Mouse (Mus musculus) neural tube, embryonic 11.5 days (tissue): ENCODE results near the gene Dennd1a. TPM values are rescaled to one million over a fixed set of nuclear protein-coding genes. Genes with fewer than 3 reads are reported as not detected.

Experiments
- ATAC-seq: fragments of 200-750 bp; cut with Nextera tagmentation; 2 replicates; pipeline ENCODE4 v1.8.0; 2017; ENCODE audit warnings: moderate number of reproducible peaks, mild to moderate bottlenecking, moderate TSS enrichment, moderate library complexity; ENCODE audit not compliant: insufficient read depth, low FRiP score, low TSS enrichment
- DNase-seq: peaks from one replicate; pipeline ENCODE4 v3.0.0-alpha.2; 2015; ENCODE audit warnings: low spot score
- H3K27ac ChIP-seq: fragments of 300-500 bp; sonication (generic); 2 replicates; pipeline ENCODE4 v1.5.1; 2014; ENCODE audit warnings: low read depth, mild to moderate bottlenecking, low read length
- H3K27me3 ChIP-seq: fragments of 300-500 bp; sonication (generic); 2 replicates; pipeline ENCODE4 v1.6.1; 2014; ENCODE audit warnings: mild to moderate bottlenecking, low read length, mixed read lengths; ENCODE audit not compliant: control insufficient read depth, insufficient read depth
- H3K36me3 ChIP-seq: fragments of 300-500 bp; sonication (generic); 2 replicates; pipeline ENCODE4 v1.6.1; 2014; ENCODE audit warnings: mild to moderate bottlenecking, low read length, moderate library complexity, mixed read lengths; ENCODE audit not compliant: control insufficient read depth, insufficient read depth
- H3K4me1 ChIP-seq: fragments of 300-500 bp; sonication (generic); 2 replicates; pipeline ENCODE4 v1.6.1; 2014; ENCODE audit warnings: low read length, mixed read lengths; ENCODE audit not compliant: control insufficient read depth, insufficient read depth
- H3K4me2 ChIP-seq: fragments of 300-500 bp; sonication (generic); 2 replicates; pipeline ENCODE4 v1.6.1; 2014; ENCODE audit warnings: low read depth, mild to moderate bottlenecking, moderate library complexity
- H3K4me3 ChIP-seq: fragments of 300-500 bp; sonication (generic); 2 replicates; pipeline ENCODE4 v1.5.1; 2014; ENCODE audit warnings: low read depth, low read length
- H3K9ac ChIP-seq: fragments of 300-500 bp; sonication (generic); 2 replicates; pipeline ENCODE4 v1.6.1; 2014; ENCODE audit warnings: mild to moderate bottlenecking, low read length
- H3K9me3 ChIP-seq: fragments of 300-500 bp; sonication (generic); 2 replicates; pipeline ENCODE4 v1.6.1; 2016; ENCODE audit warnings: low read length; ENCODE audit not compliant: control insufficient read depth
- WGBS: fragments of 180-500 bp; shearing (Covaris S2); extraction: QIAGEN DNeasy Blood & Tissue Kit; methylation state at CpG from one replicate; pipeline ENCODE4 v1.1.7; 2014; 5-methylcytosine and 5-hydroxymethylcytosine counted together
- polyA plus RNA-seq: library from polyadenylated mRNA; unstranded; fragments of >200 nt; fragmentation: Nextera tagmentation; extraction: Ambion mirVana; gene quantifications from 2 replicates; pipeline ENCODE4 v1.2.1, GENCODE M21; 2014

Dennd1a gene
- polyA plus RNA-seq, 1 experiment from 2014 or later, result 7.3 TPM

DNA sequence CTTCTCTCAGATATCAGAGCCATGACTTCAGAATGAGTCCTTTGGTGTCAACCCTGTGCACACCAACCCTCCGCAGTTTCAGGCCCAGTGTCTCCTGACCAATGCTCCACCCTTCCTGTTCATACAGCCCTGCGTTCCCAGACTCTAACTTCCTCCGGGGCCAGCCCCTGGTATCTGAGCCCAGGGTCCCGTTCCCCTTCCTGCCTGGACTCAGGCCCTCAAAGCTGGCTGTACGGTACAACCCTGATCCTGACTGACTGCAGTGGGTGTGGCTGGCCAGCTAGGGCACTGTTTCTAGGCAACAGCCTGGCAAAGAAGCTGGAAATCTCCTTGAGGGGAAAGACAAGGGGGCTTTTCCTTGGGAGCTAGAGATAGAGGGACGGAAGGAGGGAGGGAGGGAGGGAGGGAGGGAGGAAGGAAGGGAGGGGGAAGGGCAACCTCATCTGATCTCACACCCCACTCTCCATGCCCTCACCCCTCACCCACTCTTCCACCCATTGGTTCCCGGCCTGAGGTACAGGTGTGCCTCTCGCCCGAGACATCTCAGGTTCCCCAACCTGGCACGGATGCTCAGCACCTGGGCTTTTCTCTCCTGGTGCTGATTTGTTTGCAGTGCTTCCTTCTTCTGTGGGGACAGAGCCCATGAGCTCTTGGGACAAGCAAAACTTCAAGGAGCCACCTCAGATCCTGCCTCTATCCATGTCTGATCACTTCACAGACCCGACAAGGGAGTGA is 521.0 kb downstream of the Dennd1a start:
- Histone ChIP-seq H3K27ac (no peak overlapping the region), H3K4me2 (no peak overlapping the region), H3K4me1 (peaks cover 28% of the 10 kb centered on the region), H3K9ac (no peak overlapping the region), H3K36me3 (no peaks in the 10 kb centered on the region), H3K4me3 (no peak overlapping the region), H3K27me3 (no peaks in the 10 kb centered on the region), H3K9me3 (no peaks in the 10 kb centered on the region)
- ATAC-seq, result no peak
- no peak for DNase-seq
- 45% methylated on average over 10 of the region's 11 CpGs for WGBS

DNA sequence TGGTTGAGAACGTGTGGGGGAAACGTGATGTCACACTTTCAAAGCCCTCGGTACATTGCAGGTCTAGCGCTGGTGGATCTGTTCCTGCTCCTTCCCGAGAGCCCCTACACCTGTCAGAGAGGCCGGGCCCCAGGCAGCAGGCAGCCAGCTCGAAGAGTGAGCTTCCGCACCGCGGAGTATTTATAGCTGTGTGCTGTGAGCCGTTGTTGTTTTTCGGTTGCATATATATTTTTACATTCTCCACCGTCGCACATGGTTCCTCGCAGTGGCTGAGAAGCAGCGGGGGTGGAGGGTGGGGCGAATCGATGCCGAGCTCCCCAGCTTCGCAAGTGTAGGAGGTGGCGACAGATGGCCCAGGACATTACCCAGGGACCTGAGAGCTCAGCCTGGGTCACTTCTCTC is 522.1 kb downstream of the Dennd1a start:
- Histone ChIP-seq H3K27ac (no peak overlapping the region), H3K36me3 (no peaks in the 10 kb centered on the region), H3K9ac (no peak overlapping the region), H3K4me2 (no peak overlapping the region), H3K4me1 (peaks cover 27% of the 10 kb centered on the region), H3K4me3 (no peak overlapping the region), H3K9me3 (no peaks in the 10 kb centered on the region), H3K27me3 (no peaks in the 10 kb centered on the region)
- no peak for ATAC-seq
- no peak for DNase-seq
- 16% methylated on average over 21 of the region's 21 CpGs for WGBS

DNA sequence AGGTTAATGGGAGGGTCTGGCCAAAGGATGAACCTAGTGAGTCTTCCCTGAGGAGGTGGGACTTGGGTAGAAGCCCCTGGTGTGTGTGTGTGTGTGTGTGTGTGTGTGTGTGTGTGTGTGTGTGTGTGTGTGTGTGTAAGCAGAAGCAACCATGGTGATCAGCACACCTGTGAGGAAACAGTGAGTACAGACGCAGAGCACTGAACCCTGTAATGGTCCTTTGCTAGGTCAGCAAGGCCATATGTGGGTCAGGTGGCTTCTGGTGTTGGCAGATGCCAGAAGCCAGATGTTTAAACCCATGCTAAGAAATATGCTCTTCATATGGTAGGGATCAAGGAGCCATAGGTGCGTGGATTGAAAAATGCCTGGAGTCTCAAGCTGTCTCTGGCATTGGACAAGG is 522.7 kb downstream of the Dennd1a start:
- Histone ChIP-seq H3K27ac (no peak overlapping the region), H3K4me3 (no peak overlapping the region), H3K9me3 (no peaks in the 10 kb centered on the region), H3K4me2 (no peak overlapping the region), H3K36me3 (no peaks in the 10 kb centered on the region), H3K9ac (no peak overlapping the region), H3K4me1 (peaks cover 27% of the 10 kb centered on the region), H3K27me3 (no peaks in the 10 kb centered on the region)
- no peak for ATAC-seq
- DNase-seq, result no peak
- WGBS, result 68% methylated on average over 2 of the region's 2 CpGs

DNA sequence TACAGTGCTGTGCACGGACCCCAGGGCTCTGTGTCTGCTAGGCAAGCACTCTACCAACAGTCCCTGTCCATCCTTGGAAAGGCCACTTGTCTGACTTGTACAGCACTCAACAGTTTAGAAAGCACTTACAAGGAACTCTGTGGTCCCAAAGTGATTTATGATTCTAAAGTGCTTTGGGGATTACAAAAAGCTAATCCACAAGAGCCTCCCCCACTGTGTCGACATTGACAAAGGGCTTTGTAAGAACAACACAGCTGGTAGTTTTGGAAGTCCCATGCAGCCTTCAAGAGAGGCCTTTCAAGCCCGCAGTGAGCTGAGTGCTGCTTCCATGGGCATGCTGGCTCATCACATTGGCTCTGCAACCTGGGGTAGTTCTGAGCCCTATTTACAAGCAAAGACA is 523.6 kb downstream of the Dennd1a start:
- H3K4me2 ChIP-seq, result no peak overlapping the region

DNA sequence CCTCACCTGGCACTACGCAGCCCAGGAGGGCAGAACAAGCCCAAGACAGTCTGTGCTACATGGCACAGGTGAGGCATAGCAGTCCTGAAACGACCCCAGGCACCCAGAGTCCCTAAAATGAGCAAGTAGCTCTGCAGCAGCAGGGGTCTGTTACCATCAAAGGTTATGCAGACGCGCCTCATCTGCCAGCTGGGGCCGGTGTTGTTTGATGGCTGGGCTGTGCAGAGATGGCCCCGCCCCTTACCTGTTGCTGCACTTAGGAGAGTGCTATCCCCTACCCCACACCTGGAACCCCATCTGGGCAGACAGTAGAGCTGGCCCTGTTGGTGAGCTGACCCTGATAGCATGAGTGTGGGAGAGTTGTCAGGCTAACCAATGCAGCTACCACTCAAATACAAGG is 526.6 kb downstream of the Dennd1a start:
- 19% methylated on average over 6 of the region's 6 CpGs for WGBS
- ATAC-seq (no peak), DNase-seq (no peak)
- no peaks in the 10 kb centered on the region for H3K36me3 ChIP-seq
- no peak overlapping the region for H3K4me2 ChIP-seq
- H3K27me3 ChIP-seq, result no peaks in the 10 kb centered on the region
- no peak overlapping the region for H3K27ac ChIP-seq
- peaks cover 25% of the 10 kb centered on the region for H3K4me1 ChIP-seq
- H3K9me3 ChIP-seq, result no peaks in the 10 kb centered on the region
- no peak overlapping the region for H3K4me3 ChIP-seq
- no peak overlapping the region for H3K9ac ChIP-seq

More for the DNA sequence above, 523.6 kb downstream of the Dennd1a start:
- Histone ChIP-seq H3K36me3 (no peaks in the 10 kb centered on the region), H3K9ac (no peak overlapping the region), H3K9me3 (no peaks in the 10 kb centered on the region), H3K4me3 (no peak overlapping the region), H3K27ac (no peak overlapping the region), H3K4me1 (peaks cover 27% of the 10 kb centered on the region), H3K27me3 (no peaks in the 10 kb centered on the region)
- ATAC-seq (no peak), DNase-seq (no peak)
- WGBS, result 2% methylated on average over 3 of the region's 3 CpGs

DNA sequence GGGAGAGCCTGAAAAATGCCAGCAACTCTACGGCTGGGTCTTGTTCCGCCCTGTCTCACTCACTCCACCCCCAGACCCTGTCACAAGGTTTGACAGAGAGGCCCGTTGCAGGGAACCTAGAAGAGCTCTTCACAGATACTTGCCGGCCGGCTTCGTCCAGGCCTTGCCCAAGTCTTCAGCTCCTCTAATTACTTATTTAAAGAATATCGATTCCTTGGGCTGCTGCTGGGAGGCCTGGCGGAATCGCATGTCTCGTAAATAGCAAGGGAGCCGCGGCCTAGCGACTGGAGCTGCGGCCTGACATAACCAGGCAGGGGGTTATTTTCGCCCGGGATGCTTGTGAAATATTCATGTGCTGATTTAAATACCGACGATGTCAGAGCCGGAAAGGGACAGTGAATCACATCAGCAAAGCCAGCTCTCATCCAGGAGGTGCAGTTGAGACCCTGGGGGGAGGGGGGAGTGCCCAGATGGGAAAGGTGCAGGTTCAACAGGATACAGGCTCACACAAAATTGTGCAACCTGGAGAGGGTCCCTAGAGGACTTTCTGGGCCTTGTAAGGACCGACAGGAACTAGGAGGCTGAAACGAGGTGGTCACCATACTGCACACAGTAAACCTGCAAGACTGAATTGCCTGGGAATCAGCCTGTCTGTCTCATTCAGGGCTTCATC is 528.7 kb downstream of the Dennd1a start:
- DNase-seq (peak; percentile 60), ATAC-seq (peak; percentile 54)
- Histone ChIP-seq H3K27ac (0 out of 2 replicates have a peak overlapping the region, but pooled peaks have one; percentile 34), H3K4me2 (peak overlapping the region; percentile 20), H3K27me3 (no peaks in the 10 kb centered on the region), H3K36me3 (no peaks in the 10 kb centered on the region), H3K4me3 (no peak overlapping the region; the same call in 1 of the 2 replicates), H3K4me1 (peaks cover 8% of the 10 kb centered on the region; the same call in 1 of the 2 replicates), H3K9ac (peak overlapping the region; percentile 45), H3K9me3 (no peaks in the 10 kb centered on the region)
- whole genome bisulfite sequencing, result 12% methylated on average over 21 of the region's 21 CpGs

DNA sequence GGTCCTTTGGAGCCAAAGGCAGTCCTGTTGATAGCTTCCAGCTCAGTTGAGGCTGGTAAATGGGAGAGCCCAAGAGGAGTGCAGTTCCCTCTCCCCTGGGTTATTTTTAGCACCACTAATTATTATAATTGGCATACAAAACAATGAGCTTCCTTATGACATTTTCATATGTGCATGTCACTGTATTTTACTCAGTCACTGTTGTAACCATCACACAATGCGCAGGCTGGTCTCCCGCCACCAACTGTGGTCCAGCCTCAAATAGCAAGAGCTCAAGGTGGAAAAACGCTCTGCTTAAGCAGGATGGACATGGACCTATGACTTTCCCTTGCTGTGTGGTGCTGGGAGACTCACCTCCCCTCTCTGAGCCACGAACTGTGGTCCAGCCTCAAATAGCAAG is 529.4 kb downstream of the Dennd1a start:
- Histone ChIP-seq H3K9me3 (no peaks in the 10 kb centered on the region), H3K27me3 (no peaks in the 10 kb centered on the region), H3K4me2 (no peak overlapping the region), H3K4me1 (peaks cover 8% of the 10 kb centered on the region; the same call in 1 of the 2 replicates), H3K36me3 (no peaks in the 10 kb centered on the region), H3K4me3 (no peak overlapping the region), H3K27ac (0 out of 2 replicates have a peak overlapping the region, but pooled peaks have one; percentile 34), H3K9ac (no peak overlapping the region)
- DNase-seq, result no peak
- no peak for ATAC-seq
- WGBS, result 76% methylated on average over 4 of the region's 4 CpGs

DNA sequence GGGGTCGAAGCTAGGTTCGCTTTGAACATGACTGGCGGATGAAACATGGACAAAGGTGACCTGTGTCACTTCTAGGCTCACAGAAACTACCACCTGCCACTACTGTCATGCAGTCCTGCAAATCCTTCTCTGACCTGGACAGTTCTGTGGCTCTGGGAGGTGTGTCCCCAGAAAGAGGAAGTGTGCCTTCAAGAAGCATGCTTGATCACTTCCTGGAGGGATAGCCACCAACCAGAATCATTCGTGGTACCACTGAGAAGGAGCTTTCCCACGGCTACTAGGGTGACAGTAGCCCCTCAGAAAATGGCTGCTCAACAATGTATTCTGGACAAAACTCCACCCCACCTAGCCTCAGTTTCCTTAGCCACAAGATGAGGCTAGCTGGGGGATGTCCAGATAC is 530.2 kb downstream of the Dennd1a start:
- Histone ChIP-seq H3K4me2 (no peak overlapping the region), H3K9me3 (no peaks in the 10 kb centered on the region), H3K4me1 (peaks cover 8% of the 10 kb centered on the region; the same call in 1 of the 2 replicates), H3K9ac (no peak overlapping the region), H3K4me3 (no peak overlapping the region), H3K27ac (no peak overlapping the region), H3K36me3 (no peaks in the 10 kb centered on the region), H3K27me3 (no peaks in the 10 kb centered on the region)
- DNase-seq (no peak), ATAC-seq (no peak)
- WGBS, result 85% methylated on average over 5 of the region's 5 CpGs
